Mouse (Mus musculus) kidney, postnatal 0 days (tissue): ENCODE measurements at regions not wholly inside any gene's neighbourhood (a gene's known extent, or its start where the extent isn't known, plus 50 kb on each side); places are given as distances from the start of the nearest gene placed in this dataset. TPM values are rescaled to one million over a fixed set of nuclear protein-coding genes. Genes with fewer than 3 reads are reported as not detected.
A peak's percentile ranks its signal among the peaks of the same experiment; 100 is the strongest.

ENCODE experiments used
- ATAC-seq: fragments of 200-750 bp; cut with Nextera tagmentation; replicated peaks from 2 replicates; pipeline ENCODE4 v1.8.0; 2017; ENCODE audit warnings: low read depth, moderate number of reproducible peaks, moderate TSS enrichment, moderate library complexity; ENCODE audit not compliant: low FRiP score
- DNase-seq: peaks from one replicate; pipeline ENCODE4 v3.0.0-alpha.2; 2016; ENCODE audit warnings: low spot score
- H3K27ac ChIP-seq: fragments of 300-500 bp; sonication (generic); 2 replicates; pipeline ENCODE4 v1.5.1; 2014; ENCODE audit warnings: mild to moderate bottlenecking
- H3K27me3 ChIP-seq: fragments of 300-500 bp; sonication (generic); 2 replicates; pipeline ENCODE4 v1.6.1; 2014; ENCODE audit warnings: low read length, mixed read lengths; ENCODE audit not compliant: insufficient read depth
- H3K36me3 ChIP-seq: fragments of 300-500 bp; sonication (generic); 2 replicates; pipeline ENCODE4 v1.6.1; 2014; ENCODE audit warnings: low read length, mixed read lengths; ENCODE audit not compliant: insufficient read depth
- H3K4me1 ChIP-seq: fragments of 300-500 bp; sonication (generic); replicated peaks from 2 replicates; pipeline ENCODE4 v1.6.1; 2014; ENCODE audit warnings: antibody characterized with exemption, low read length, mixed read lengths; ENCODE audit not compliant: insufficient read depth
- H3K4me2 ChIP-seq: fragments of 300-500 bp; sonication (generic); 2 replicates; pipeline ENCODE4 v1.6.1; 2014; ENCODE audit warnings: mild to moderate bottlenecking, low read length, moderate library complexity, mixed read lengths
- H3K4me3 ChIP-seq: fragments of 300-500 bp; sonication (generic); replicated peaks from 2 replicates; pipeline ENCODE4 v1.5.1; 2014; ENCODE audit warnings: low read depth, low read length
- H3K9ac ChIP-seq: fragments of 300-500 bp; sonication (generic); 2 replicates; pipeline ENCODE4 v1.6.1; 2014; ENCODE audit warnings: low read depth, low read length
- H3K9me3 ChIP-seq: fragments of 300-500 bp; sonication (generic); replicated peaks from 2 replicates; pipeline ENCODE4 v1.6.1; 2016; ENCODE audit warnings: low read length, inconsistent platforms, mixed read lengths
- CTCF ChIP-seq: IDR thresholded peaks from 2 replicates; pipeline ENCODE4 v1.5.1; 2016; ENCODE audit warnings: antibody characterized with exemption, low read depth, mild to moderate bottlenecking, moderate library complexity
- WGBS: fragments of 180-500 bp; shearing (Covaris S2); extraction: QIAGEN DNeasy Blood & Tissue Kit; methylation state at CpG from one replicate; pipeline ENCODE4 v1.1.7; 2014; 5-methylcytosine and 5-hydroxymethylcytosine counted together
- microRNA-seq: library from miRNA; unstranded; fragments of <30 nt; microRNA quantifications from one replicate; pipeline ENCODE4, GENCODE M21; 2016

- TF ChIP-seq CTCF = no peak
- H3K36me3 ChIP-seq = no peaks in the 10 kb centered on the region
- no peak for ATAC-seq
- H3K27ac ChIP-seq = no peak overlapping the region
- no peaks in the 10 kb centered on the region for H3K9me3 ChIP-seq
- no peak overlapping the region for H3K9ac ChIP-seq
- H3K27me3 ChIP-seq = no peaks in the 10 kb centered on the region
- H3K4me1 ChIP-seq = 0 out of 2 replicates have a peak, but pooled peaks cover 6% of the 10 kb centered on the region
- 15% methylated on average over 13 of the region's 13 CpGs for WGBS
- H3K4me3 ChIP-seq = no peak overlapping the region
- peak; percentile 75 for DNase-seq
- H3K4me2 ChIP-seq = no peak overlapping the region
Observed at GRCm38 (mm10) chr17:45194786-45195281, 238.7 kb downstream of the Cdc5l start.

GRCm38 (mm10) chr17:45193456-45194025 is 240.0 kb downstream of the Cdc5l start:
- ATAC-seq = no peak
- no peak for TF ChIP-seq CTCF
- WGBS = 38% methylated on average over 11 of the region's 11 CpGs
- DNase-seq = peak; percentile 32
- Histone ChIP-seq H3K4me1 (0 out of 2 replicates have a peak, but pooled peaks cover 6% of the 10 kb centered on the region), H3K27me3 (no peaks in the 10 kb centered on the region), H3K9ac (no peak overlapping the region), H3K4me3 (no peak overlapping the region), H3K27ac (no peak overlapping the region), H3K36me3 (no peaks in the 10 kb centered on the region), H3K9me3 (no peaks in the 10 kb centered on the region), H3K4me2 (no peak overlapping the region)

- Histone ChIP-seq H3K4me1 (no peaks in the 10 kb centered on the region), H3K9ac (no peak overlapping the region), H3K36me3 (no peaks in the 10 kb centered on the region), H3K27me3 (no peaks in the 10 kb centered on the region), H3K4me3 (no peak overlapping the region), H3K4me2 (no peak overlapping the region), H3K9me3 (no peaks in the 10 kb centered on the region), H3K27ac (no peak overlapping the region)
- DNase-seq (no peak), ATAC-seq (no peak)
- WGBS = 68% methylated on average over 7 of the region's 7 CpGs
- no peak for TF ChIP-seq CTCF
Observed at GRCm38 (mm10) chr17:45187402-45187801, 246.1 kb downstream of the Cdc5l start.

- no peak for ATAC-seq
- no peak for TF ChIP-seq CTCF
- Histone ChIP-seq H3K4me3 (no peak overlapping the region), H3K36me3 (no peaks in the 10 kb centered on the region), H3K9ac (no peak overlapping the region), H3K4me2 (no peak overlapping the region), H3K9me3 (no peaks in the 10 kb centered on the region), H3K27ac (no peak overlapping the region), H3K4me1 (no peaks in the 10 kb centered on the region), H3K27me3 (no peaks in the 10 kb centered on the region)
- no peak for DNase-seq
- WGBS = 60% methylated on average over 4 of the region's 4 CpGs
Observed at GRCm38 (mm10) chr17:45176340-45176739, 257.2 kb downstream of the Cdc5l start.

GRCm38 (mm10) chr17:45169257-45169994 is 264.1 kb downstream of the Cdc5l start:
- Histone ChIP-seq H3K4me1 (no peaks in the 10 kb centered on the region), H3K9ac (no peak overlapping the region), H3K36me3 (no peaks in the 10 kb centered on the region), H3K4me3 (no peak overlapping the region), H3K27ac (no peak overlapping the region), H3K9me3 (no peaks in the 10 kb centered on the region), H3K27me3 (no peaks in the 10 kb centered on the region), H3K4me2 (no peak overlapping the region)
- ATAC-seq = no peak
- TF ChIP-seq CTCF = no peak
- no peak for DNase-seq
- 64% methylated on average over 10 of the region's 10 CpGs for WGBS

Small RNAs in the stretch of these regions (microRNA-seq; reads per million reads assigned to microRNA genes)
- gene Gm24979 = not detected
